Mouse (Mus musculus): ENCODE measurements around the gene Apoa2. TPM values are rescaled to one million over a fixed set of nuclear protein-coding genes. Genes with fewer than 3 reads are reported as not detected.

The Apoa2 gene
- 1.5 and 2.6 TPM in 2 replicates for polyA plus RNA-seq (2016; fragmentation: Nextera tagmentation; extraction: Ambion mirVana)

DNA sequence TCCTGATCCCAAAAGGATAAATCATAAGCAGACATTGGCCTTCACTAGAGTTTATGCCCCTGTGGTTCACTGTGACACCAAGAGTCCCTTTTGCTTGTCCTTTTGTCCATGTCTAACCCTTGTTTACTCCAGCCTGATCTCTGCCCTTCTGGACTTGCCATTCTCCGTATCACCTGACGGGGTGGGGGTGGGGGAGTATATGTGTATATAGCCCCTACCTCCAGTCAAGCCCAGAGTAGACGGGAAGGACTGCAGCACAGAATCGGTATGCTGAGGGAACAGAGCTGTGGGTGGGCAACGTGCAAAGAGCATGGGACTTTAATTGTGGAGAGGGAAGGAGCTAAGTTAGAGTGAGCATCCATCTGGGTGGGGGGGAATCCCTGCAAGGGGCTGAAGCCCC lies at the start of gene Apoa2:
Apoa2 (plus strand) TSS at position 198 of the 400 bp plus-strand sequence.
- ATAC-seq (ENCODE audit: low FRiP score) = no peak

GRCm38 (mm10) chr1:171179487-171180171 lies 45.2 kb upstream of the Apoa2 start:
- Histone ChIP-seq H3K36me3 (replicated peaks) (no peaks in the 10 kb centered on the region), H3K27me3 (no peaks in the 10 kb centered on the region), H3K4me2 (no peak overlapping the region), H3K27ac (no peak overlapping the region), H3K4me1 (no peaks in the 10 kb centered on the region), H3K9ac (no peak overlapping the region), H3K4me3 (replicated peaks) (no peak overlapping the region), H3K9me3 (no peaks in the 10 kb centered on the region)
- no peak for ATAC-seq (ENCODE audit: low FRiP score)
- WGBS = 85% methylated on average over 5 of the region's 5 CpGs

More for the DNA sequence above, at the start of gene Apoa2:
- H3K27ac ChIP-seq = no peak within 1 kb of the TSS
- WGBS = 82% methylated on average over 5 of the region's 5 CpGs
- H3K4me1 ChIP-seq = peaks cover 18% of the 10 kb centered on the region
- no peak within 1 kb of the TSS for H3K9ac ChIP-seq
- no peak within 1 kb of the TSS for H3K4me2 ChIP-seq
- peaks cover 6% of the 10 kb centered on the region for H3K36me3 ChIP-seq (replicated peaks)
- no peaks in the 10 kb centered on the region for H3K27me3 ChIP-seq
- H3K4me3 ChIP-seq (replicated peaks) = no peak within 1 kb of the TSS
- H3K9me3 ChIP-seq = no peaks in the 10 kb centered on the region

DNA sequence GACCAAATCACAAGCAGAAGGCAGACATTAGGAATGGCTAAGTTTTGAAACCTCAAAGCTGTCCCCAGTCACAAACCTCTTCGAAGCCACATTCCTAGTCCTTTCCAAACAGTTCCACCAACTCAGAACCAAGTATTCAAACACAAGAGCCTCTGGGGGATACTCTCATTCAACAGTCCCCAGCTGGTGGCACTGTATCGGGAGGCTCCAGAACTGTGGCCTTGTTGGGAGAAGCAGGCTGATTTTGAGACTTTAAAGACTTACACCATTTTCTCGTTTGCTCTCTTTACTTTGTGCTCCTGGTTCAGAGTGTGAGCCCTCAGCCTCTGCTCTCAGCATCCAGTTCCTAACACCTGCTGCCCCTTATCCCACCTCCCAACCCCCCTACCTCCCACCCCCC lies 41.8 kb upstream of the Apoa2 start:
- no peak overlapping the region for H3K27ac ChIP-seq
- 81% methylated on average over 3 of the region's 3 CpGs for WGBS
- H3K4me3 ChIP-seq (replicated peaks) = no peak overlapping the region
- no peak overlapping the region for H3K4me2 ChIP-seq
- no peaks in the 10 kb centered on the region for H3K36me3 ChIP-seq (replicated peaks)
- H3K4me1 ChIP-seq = peaks cover under 1% of the 10 kb centered on the region
- H3K9me3 ChIP-seq = no peaks in the 10 kb centered on the region
- no peak for ATAC-seq (ENCODE audit: low FRiP score)
- 0 out of 2 replicates have a peak, but pooled peaks cover 7% of the 10 kb centered on the region for H3K27me3 ChIP-seq
- H3K9ac ChIP-seq = no peak overlapping the region

DNA sequence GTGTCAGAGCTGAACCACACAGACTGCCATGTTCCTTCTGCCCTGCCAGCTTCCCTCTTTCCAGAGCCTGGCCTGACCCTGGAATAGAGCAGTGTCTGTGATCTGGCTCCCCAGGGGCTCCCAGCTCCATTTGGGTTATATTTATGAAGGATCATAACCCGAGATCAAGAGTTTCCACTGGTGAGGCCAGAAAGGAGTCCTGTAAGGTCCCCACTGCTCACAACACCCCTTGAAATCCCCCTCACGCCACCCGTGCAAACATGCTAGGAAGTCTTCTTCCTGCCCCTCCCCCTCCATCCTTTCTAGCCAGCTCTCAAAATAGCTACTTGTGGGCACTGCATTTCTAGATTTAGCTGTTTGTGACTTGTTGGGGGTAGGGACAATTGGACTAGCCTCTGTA lies 41.2 kb upstream of the Apoa2 start:
- no peak overlapping the region for H3K4me3 ChIP-seq (replicated peaks)
- no peaks in the 10 kb centered on the region for H3K9me3 ChIP-seq
- no peak overlapping the region for H3K27ac ChIP-seq
- 77% methylated on average over 3 of the region's 3 CpGs for WGBS
- no peak overlapping the region for H3K4me2 ChIP-seq
- H3K36me3 ChIP-seq (replicated peaks) = no peaks in the 10 kb centered on the region
- H3K27me3 ChIP-seq = 0 out of 2 replicates have a peak, but pooled peaks cover 7% of the 10 kb centered on the region
- H3K9ac ChIP-seq = no peak overlapping the region
- no peak for ATAC-seq (ENCODE audit: low FRiP score)
- H3K4me1 ChIP-seq = peaks cover 7% of the 10 kb centered on the region

- Histone ChIP-seq H3K9ac (no peak overlapping the region), H3K4me1 (peaks cover 14% of the 10 kb centered on the region), H3K27me3 (0 out of 2 replicates have a peak, but pooled peaks cover 7% of the 10 kb centered on the region), H3K4me2 (no peak overlapping the region), H3K4me3 (replicated peaks) (no peak overlapping the region), H3K27ac (no peak overlapping the region), H3K36me3 (replicated peaks) (no peaks in the 10 kb centered on the region), H3K9me3 (no peaks in the 10 kb centered on the region)
- 89% methylated on average over 7 of the region's 7 CpGs for WGBS
- no peak for ATAC-seq (ENCODE audit: low FRiP score)
These were observed 40.5 kb upstream of the Apoa2 start for GRCm38 (mm10) chr1:171184314-171184713.

DNA sequence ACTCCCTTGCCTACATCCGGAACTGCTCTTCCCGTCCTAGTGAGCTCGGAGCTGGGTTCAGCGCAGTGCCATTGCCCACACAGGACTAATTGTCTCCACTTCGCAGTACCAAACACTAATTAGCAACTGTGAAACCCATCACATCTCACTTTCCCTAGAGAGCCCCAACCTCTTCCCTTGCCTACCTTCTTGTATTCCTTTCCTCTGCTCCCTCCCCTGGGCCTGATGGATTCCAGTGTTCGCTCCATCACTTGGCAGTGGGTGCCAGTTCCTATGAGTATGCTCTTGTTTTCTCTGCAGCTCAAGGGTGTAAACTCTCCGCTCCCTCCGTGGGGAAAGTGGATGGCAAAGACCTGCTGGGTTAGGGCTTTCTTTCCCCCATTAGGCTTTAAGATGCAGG lies 39.2 kb upstream of the Apoa2 start:
- peaks cover 20% of the 10 kb centered on the region for H3K4me1 ChIP-seq
- H3K4me2 ChIP-seq = no peak overlapping the region
- 61% methylated on average over 8 of the region's 8 CpGs for WGBS
- peaks cover 9% of the 10 kb centered on the region; the same call in 1 of the 2 replicates for H3K27me3 ChIP-seq
- no peak for ATAC-seq (ENCODE audit: low FRiP score)
- no peak overlapping the region for H3K9ac ChIP-seq
- no peaks in the 10 kb centered on the region for H3K36me3 ChIP-seq (replicated peaks)
- no peak overlapping the region for H3K4me3 ChIP-seq (replicated peaks)
- H3K9me3 ChIP-seq = no peaks in the 10 kb centered on the region
- H3K27ac ChIP-seq = no peak overlapping the region

- no peak overlapping the region for H3K27ac ChIP-seq
- no peak overlapping the region for H3K9ac ChIP-seq
- H3K9me3 ChIP-seq = no peaks in the 10 kb centered on the region
- peaks cover 29% of the 10 kb centered on the region for H3K4me1 ChIP-seq
- no peak overlapping the region for H3K4me2 ChIP-seq
- no peaks in the 10 kb centered on the region for H3K36me3 ChIP-seq (replicated peaks)
- 35% methylated on average over 13 of the region's 13 CpGs for WGBS
- no peak overlapping the region for H3K4me3 ChIP-seq (replicated peaks)
- peaks cover 32% of the 10 kb centered on the region for H3K27me3 ChIP-seq
- ATAC-seq (ENCODE audit: low FRiP score) = peak; percentile 28; the same call in 1 of the 2 replicates
These were observed 36.8 kb upstream of the Apoa2 start for GRCm38 (mm10) chr1:171187851-171188700.

GRCm38 (mm10) chr1:171189046-171189445 lies 35.8 kb upstream of the Apoa2 start:
- 10% methylated on average over 8 of the region's 8 CpGs for WGBS
- Histone ChIP-seq H3K9me3 (no peaks in the 10 kb centered on the region), H3K27me3 (peaks cover 41% of the 10 kb centered on the region), H3K4me3 (replicated peaks) (no peak overlapping the region), H3K4me1 (peaks cover 38% of the 10 kb centered on the region), H3K4me2 (peak overlapping the region; percentile 8; the same call in 1 of the 2 replicates), H3K27ac (peak overlapping the region; percentile 50; the same call in 1 of the 2 replicates), H3K36me3 (replicated peaks) (no peaks in the 10 kb centered on the region), H3K9ac (no peak overlapping the region)
- ATAC-seq (ENCODE audit: low FRiP score) = no peak

GRCm38 (mm10) chr1:171189476-171190114 lies 35.3 kb upstream of the Apoa2 start:
- ATAC-seq (ENCODE audit: low FRiP score) = no peak
- peak overlapping the region; percentile 50; the same call in 1 of the 2 replicates for H3K27ac ChIP-seq
- H3K36me3 ChIP-seq (replicated peaks) = no peaks in the 10 kb centered on the region
- no peak overlapping the region for H3K4me3 ChIP-seq (replicated peaks)
- 17% methylated on average over 14 of the region's 14 CpGs for WGBS
- 0 out of 2 replicates have a peak overlapping the region, but pooled peaks have one; percentile 8 for H3K4me2 ChIP-seq
- H3K27me3 ChIP-seq = peaks cover 47% of the 10 kb centered on the region
- H3K9ac ChIP-seq = no peak overlapping the region
- no peaks in the 10 kb centered on the region for H3K9me3 ChIP-seq
- peaks cover 44% of the 10 kb centered on the region for H3K4me1 ChIP-seq

- no peak overlapping the region for H3K9ac ChIP-seq
- H3K9me3 ChIP-seq = no peaks in the 10 kb centered on the region
- WGBS = 92% methylated on average over 9 of the region's 9 CpGs
- no peak for ATAC-seq (ENCODE audit: low FRiP score)
- H3K4me2 ChIP-seq = no peak overlapping the region
- H3K36me3 ChIP-seq (replicated peaks) = no peaks in the 10 kb centered on the region
- peaks cover 59% of the 10 kb centered on the region for H3K27me3 ChIP-seq
- no peak overlapping the region for H3K4me3 ChIP-seq (replicated peaks)
- H3K27ac ChIP-seq = no peak overlapping the region
- peaks cover 53% of the 10 kb centered on the region for H3K4me1 ChIP-seq
These were observed 34.0 kb upstream of the Apoa2 start for GRCm38 (mm10) chr1:171190832-171191231.

GRCm38 (mm10) chr1:171192283-171192682 lies 32.6 kb upstream of the Apoa2 start:
- Histone ChIP-seq H3K27me3 (peaks cover 63% of the 10 kb centered on the region), H3K9me3 (no peaks in the 10 kb centered on the region), H3K4me2 (no peak overlapping the region), H3K9ac (no peak overlapping the region), H3K4me1 (peaks cover 55% of the 10 kb centered on the region), H3K27ac (no peak overlapping the region), H3K36me3 (replicated peaks) (no peaks in the 10 kb centered on the region), H3K4me3 (replicated peaks) (no peak overlapping the region)
- no peak for ATAC-seq (ENCODE audit: low FRiP score)
- WGBS = 49% methylated on average over 10 of the region's 10 CpGs
